Mouse (Mus musculus): ENCODE measurements around the gene Gtpbp2.

The Gtpbp2 gene

GRCm38 (mm10) chr17:46152847-46153782 lies 7.7 kb upstream of the Gtpbp2 start, which contains the start of gene Mad2l1bp:
Gene Mad2l1bp (minus strand): TSS chr17:46153553.
- DNase-seq (ENCODE audit: low read depth, low spot score): peak; percentile 83

GRCm38 (mm10) chr17:46154336-46154735 lies 6.5 kb upstream of the Gtpbp2 start:
- no peak for DNase-seq (ENCODE audit: low read depth, low spot score)

GRCm38 (mm10) chr17:46156680-46157079 lies 4.2 kb upstream of the Gtpbp2 start:
- DNase-seq (ENCODE audit: low read depth, low spot score): no peak

- DNase-seq (ENCODE audit: low read depth, low spot score): no peak
These were observed 3.7 kb upstream of the Gtpbp2 start for GRCm38 (mm10) chr17:46157131-46157530.

GRCm38 (mm10) chr17:46159236-46159635 lies 1.6 kb upstream of the Gtpbp2 start:
- DNase-seq (ENCODE audit: low read depth, low spot score): no peak

GRCm38 (mm10) chr17:46160090-46160662 lies 656 bp upstream of the Gtpbp2 start:
- peak; percentile 81 for DNase-seq (ENCODE audit: low read depth, low spot score)

DNA sequence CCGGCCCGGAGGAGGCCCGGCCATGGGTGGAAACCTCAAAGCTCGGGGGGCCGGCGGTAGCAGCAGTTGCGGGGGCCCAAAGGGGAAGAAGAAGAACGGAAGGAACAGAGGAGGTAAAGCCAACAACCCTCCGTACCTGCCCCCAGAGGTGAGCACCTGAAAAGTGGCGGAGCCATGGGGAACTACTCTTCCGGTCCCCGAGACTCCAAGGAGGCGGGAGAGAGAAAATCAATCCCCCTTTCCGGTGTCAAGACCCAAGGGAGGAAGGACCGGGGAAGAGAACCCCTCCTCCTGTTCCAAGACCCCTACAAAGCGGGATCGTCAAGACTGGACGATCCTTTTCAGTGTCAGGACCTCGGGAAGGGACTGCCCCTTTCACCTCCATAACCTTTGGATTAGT lies 347 bp downstream of the Gtpbp2 start:
- DNase-seq (ENCODE audit: low read depth, low spot score): no peak

GRCm38 (mm10) chr17:46161710-46162109 lies 878 bp downstream of the Gtpbp2 start:
- no peak for DNase-seq (ENCODE audit: low read depth, low spot score)

DNA sequence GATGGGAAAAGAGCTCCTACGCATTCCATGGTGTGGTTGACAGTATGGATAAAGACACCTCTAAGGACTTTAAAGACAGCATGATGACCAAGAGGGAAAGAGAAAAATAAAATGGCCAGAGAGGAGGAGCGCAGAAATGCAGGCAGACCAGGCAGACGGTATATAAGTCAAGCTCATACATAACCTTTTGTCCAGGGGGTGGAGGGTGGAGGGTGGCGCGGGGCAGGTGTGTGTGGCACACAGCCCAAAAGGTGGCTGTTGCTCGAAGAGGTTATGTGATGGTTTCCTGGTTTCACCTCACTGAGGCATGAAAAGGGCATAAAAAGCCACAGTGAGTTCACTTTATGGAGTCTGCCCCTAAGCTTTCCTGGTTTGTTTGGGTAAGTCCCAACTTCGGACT lies 1.7 kb downstream of the Gtpbp2 start:
- DNase-seq (ENCODE audit: low read depth, low spot score): no peak

GRCm38 (mm10) chr17:46162951-46163421 lies 2.2 kb downstream of the Gtpbp2 start:
- DNase-seq (ENCODE audit: low read depth, low spot score): no peak

GRCm38 (mm10) chr17:46164301-46164700 lies 3.5 kb downstream of the Gtpbp2 start:
- DNase-seq (ENCODE audit: low read depth, low spot score): no peak

- DNase-seq (ENCODE audit: low read depth, low spot score): no peak
These were observed 4.0 kb downstream of the Gtpbp2 start for GRCm38 (mm10) chr17:46164791-46165190.

- DNase-seq (ENCODE audit: low read depth, low spot score): no peak
These were observed 4.6 kb downstream of the Gtpbp2 start for GRCm38 (mm10) chr17:46165460-46165859.

DNA sequence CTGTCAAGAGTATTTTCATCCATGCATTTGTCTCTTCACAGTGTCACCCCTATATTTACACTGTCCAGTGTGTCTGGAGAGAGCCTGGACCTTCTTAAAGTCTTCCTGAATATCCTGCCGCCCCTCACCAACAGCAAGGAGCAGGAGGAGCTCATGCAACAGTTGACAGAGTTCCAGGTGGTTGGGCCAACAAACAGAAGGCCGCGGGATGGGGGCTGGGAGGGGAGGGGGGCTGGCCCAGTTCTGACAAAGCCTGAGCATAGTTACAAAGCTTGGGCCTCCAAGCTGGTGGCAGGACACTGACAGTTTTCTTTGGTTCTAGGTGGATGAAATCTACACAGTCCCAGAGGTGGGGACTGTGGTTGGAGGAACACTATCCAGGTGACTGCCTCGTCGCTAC lies 5.4 kb downstream of the Gtpbp2 start:
- no peak for DNase-seq (ENCODE audit: low read depth, low spot score)

GRCm38 (mm10) chr17:46167014-46167413 lies 6.2 kb downstream of the Gtpbp2 start:
- DNase-seq (ENCODE audit: low read depth, low spot score): no peak

DNA sequence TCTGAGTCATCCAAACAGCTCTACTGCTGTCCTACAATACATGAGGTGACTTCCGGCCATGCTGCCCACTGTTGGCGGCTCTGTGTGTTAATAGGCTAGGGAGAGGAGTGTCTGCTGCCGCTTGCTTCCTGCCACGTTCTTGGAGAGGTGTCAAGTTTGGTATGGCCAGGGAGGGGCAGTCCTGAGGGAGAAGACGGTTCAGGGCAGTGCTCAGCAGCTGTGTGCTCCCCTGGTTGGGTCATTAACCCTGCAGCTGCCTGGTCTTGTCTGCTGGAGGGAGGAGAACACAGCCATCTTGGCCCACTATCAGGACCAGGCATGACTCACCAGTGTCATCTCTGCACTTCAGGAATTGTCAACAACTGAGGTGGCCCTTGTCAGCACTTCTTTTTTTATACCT lies 7.5 kb downstream of the Gtpbp2 start:
- no peak for DNase-seq (ENCODE audit: low read depth, low spot score)

DNA sequence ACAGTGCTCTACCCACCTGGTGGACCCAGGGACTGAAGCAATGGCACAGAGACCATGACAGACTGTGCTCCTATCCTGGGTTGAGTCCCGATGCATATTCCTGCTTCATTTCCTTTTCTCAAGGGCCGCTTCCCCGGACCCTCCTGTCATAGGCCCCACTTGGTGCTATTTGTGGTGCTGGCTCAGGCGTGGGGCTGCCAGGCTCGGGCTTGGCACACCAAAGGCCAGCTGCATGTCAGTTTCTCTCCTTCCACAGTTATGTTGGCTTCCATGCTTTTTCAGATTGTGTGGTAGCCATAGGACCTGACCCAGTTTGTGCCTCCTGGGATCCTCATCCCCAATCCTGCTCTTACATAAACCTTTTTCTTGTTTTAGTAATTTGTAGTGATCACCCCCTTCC lies 7.9 kb downstream of the Gtpbp2 start:
- no peak for DNase-seq (ENCODE audit: low read depth, low spot score)

DNA sequence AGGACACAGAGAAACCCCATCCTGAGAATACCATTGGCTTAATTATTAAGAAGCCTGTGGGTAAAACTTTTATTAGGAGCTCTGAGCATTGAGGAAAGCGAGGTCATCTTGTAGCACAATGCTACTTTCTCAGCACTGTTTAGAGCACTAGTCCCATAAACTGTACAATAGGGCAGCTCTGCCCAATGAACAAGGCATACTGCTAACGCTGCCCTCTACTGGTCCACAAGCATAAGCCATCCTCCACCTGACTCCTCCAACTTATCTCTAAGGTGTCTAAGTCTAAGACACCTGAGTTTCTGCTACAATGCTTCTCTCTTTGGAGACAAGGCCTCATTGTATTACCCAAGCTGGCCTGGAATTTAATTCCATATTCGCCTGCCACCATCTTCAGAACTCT lies 9.7 kb downstream of the Gtpbp2 start:
- no peak for DNase-seq (ENCODE audit: low read depth, low spot score)

DNA sequence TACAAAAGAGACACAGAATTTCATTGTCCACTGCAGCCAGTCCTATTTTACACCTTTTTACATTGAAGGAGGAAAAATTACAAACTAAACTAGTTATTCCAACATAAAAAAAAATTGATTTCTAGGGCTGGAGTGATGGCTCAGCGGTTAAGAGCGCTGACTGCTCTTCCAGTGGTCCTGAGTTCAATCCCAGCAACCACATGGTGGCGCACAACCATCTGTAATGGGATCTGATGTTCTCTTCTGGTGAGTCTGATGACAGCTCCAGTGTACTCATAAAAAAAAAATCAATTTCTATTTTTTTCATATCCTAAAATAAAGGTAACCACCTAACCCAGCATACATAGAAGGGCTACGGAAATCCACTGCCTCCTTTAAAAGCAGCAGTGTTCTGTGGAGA lies 21.4 kb downstream of the Gtpbp2 start:
- DNase-seq (ENCODE audit: low read depth, low spot score): no peak

- no peak for DNase-seq (ENCODE audit: low read depth, low spot score)
These were observed 28.0 kb downstream of the Gtpbp2 start for GRCm38 (mm10) chr17:46188829-46189228.

- no peak for DNase-seq (ENCODE audit: low read depth, low spot score)
These were observed 40.3 kb downstream of the Gtpbp2 start for GRCm38 (mm10) chr17:46201151-46201550.

GRCm38 (mm10) chr17:46202421-46203071 lies 41.7 kb downstream of the Gtpbp2 start, which contains the start of the genes Polh and Xpo5:
Gene Polh (minus strand): TSS chr17:46202645.
Gene Xpo5 (plus strand): TSS chr17:46202782.
- peak; percentile 93 for DNase-seq (ENCODE audit: low read depth, low spot score)
